Mouse (Mus musculus) lung, embryonic 16.5 days (tissue): ENCODE results near the gene Wdr24. TPM values are rescaled to one million over a fixed set of nuclear protein-coding genes. Genes with fewer than 3 reads are reported as not detected.

Experiments used
- ATAC-seq: fragments of 200-750 bp; cut with Nextera tagmentation; 2 replicates; pipeline ENCODE4 v1.8.0; 2017; ENCODE audit warnings: low read depth, mild to moderate bottlenecking, moderate library complexity
- H3K27ac ChIP-seq: fragments of 300-500 bp; sonication (generic); 2 replicates; pipeline ENCODE4 v1.5.1; 2014; ENCODE audit warnings: mild to moderate bottlenecking, control low read depth, low read length
- H3K27me3 ChIP-seq: fragments of 300-500 bp; sonication (generic); 2 replicates; pipeline ENCODE4 v1.6.1; 2014; ENCODE audit warnings: low read depth, low read length, mixed read lengths; ENCODE audit not compliant: control insufficient read depth, insufficient read depth
- H3K36me3 ChIP-seq: fragments of 300-500 bp; sonication (generic); 2 replicates; pipeline ENCODE4 v1.6.1; 2014; ENCODE audit warnings: low read length; ENCODE audit not compliant: control insufficient read depth, insufficient read depth
- H3K4me1 ChIP-seq: fragments of 300-500 bp; sonication (generic); replicated peaks from 2 replicates; pipeline ENCODE4 v1.6.1; 2014; ENCODE audit warnings: low read length, mixed read lengths; ENCODE audit not compliant: control insufficient read depth, insufficient read depth
- H3K4me2 ChIP-seq: fragments of 300-500 bp; sonication (generic); 2 replicates; pipeline ENCODE4 v1.6.1; 2014; ENCODE audit warnings: low read depth, low read length, control low read depth
- H3K4me3 ChIP-seq: fragments of 300-500 bp; sonication (generic); 2 replicates; pipeline ENCODE4 v1.5.1; 2014; ENCODE audit warnings: mild to moderate bottlenecking, low read length, control low read depth
- H3K9ac ChIP-seq: fragments of 300-500 bp; sonication (generic); 2 replicates; pipeline ENCODE4 v1.6.1; 2014; ENCODE audit warnings: low read length, control low read depth
- H3K9me3 ChIP-seq: fragments of 300-500 bp; sonication (generic); 2 replicates; pipeline ENCODE4 v1.6.1; 2016; ENCODE audit warnings: low read length; ENCODE audit not compliant: control insufficient read depth
- WGBS: fragments of 180-500 bp; shearing (Covaris S2); extraction: QIAGEN DNeasy Blood & Tissue Kit; methylation state at CpG from one replicate; pipeline ENCODE4 v1.1.7; 2014; 5-methylcytosine and 5-hydroxymethylcytosine counted together
- polyA plus RNA-seq: library from polyadenylated mRNA; unstranded; fragments of >200 nt; fragmentation: Nextera tagmentation; extraction: Ambion mirVana; gene quantifications from 2 replicates; pipeline ENCODE4 v1.2.1, GENCODE M21; 2015

Wdr24 gene
- polyA plus RNA-seq, 1 experiment from 2014 or later, result 28.5 TPM

- 22% methylated on average over 19 of the region's 19 CpGs for WGBS
- peak overlapping the region; percentile 96 for H3K4me3 ChIP-seq
- peak overlapping the region; percentile 94 for H3K4me2 ChIP-seq
- H3K4me1 ChIP-seq, result peaks cover 35% of the 10 kb centered on the region
- peak; percentile 13; the same call in 1 of the 2 replicates for ATAC-seq
- H3K27me3 ChIP-seq, result no peaks in the 10 kb centered on the region
- peak overlapping the region; percentile 89 for H3K9ac ChIP-seq
- H3K27ac ChIP-seq, result peak overlapping the region; percentile 99
- H3K36me3 ChIP-seq, result peaks cover 19% of the 10 kb centered on the region; the same call in 1 of the 2 replicates
- H3K9me3 ChIP-seq, result no peaks in the 10 kb centered on the region
These were observed 32.0 kb upstream of the Wdr24 start for GRCm38 (mm10) chr17:25791320-25791842.

- peak overlapping the region; percentile 94 for H3K4me2 ChIP-seq
- peaks cover 35% of the 10 kb centered on the region for H3K4me1 ChIP-seq
- H3K27ac ChIP-seq, result peak overlapping the region; percentile 99
- under 1% methylated on average over 45 of the region's 45 CpGs for WGBS
- ATAC-seq, result peak; percentile 71
- no peaks in the 10 kb centered on the region for H3K9me3 ChIP-seq
- no peaks in the 10 kb centered on the region for H3K27me3 ChIP-seq
- peaks cover 19% of the 10 kb centered on the region; the same call in 1 of the 2 replicates for H3K36me3 ChIP-seq
- H3K4me3 ChIP-seq, result peak overlapping the region; percentile 96
- peak overlapping the region; percentile 89 for H3K9ac ChIP-seq
These were observed 31.4 kb upstream of the Wdr24 start for GRCm38 (mm10) chr17:25791843-25792527.

GRCm38 (mm10) chr17:25792615-25793014 is 30.8 kb upstream of the Wdr24 start, which contains the start of gene Fam173a:
Gene Fam173a, minus strand, starts transcription at chr17:25792901.
- H3K4me1 ChIP-seq, result peaks cover 41% of the 10 kb centered on the region
- H3K9ac ChIP-seq, result peak within 1 kb of the TSS; percentile 89
- peak within 1 kb of the TSS; percentile 99 for H3K27ac ChIP-seq

GRCm38 (mm10) chr17:25794197-25794596 is 29.2 kb upstream of the Wdr24 start:
- 66% methylated on average over 13 of the region's 13 CpGs for WGBS
- Histone ChIP-seq H3K4me3 (no peak overlapping the region), H3K4me2 (no peak overlapping the region), H3K4me1 (peaks cover 42% of the 10 kb centered on the region), H3K36me3 (peaks cover 7% of the 10 kb centered on the region; the same call in 1 of the 2 replicates), H3K9me3 (no peaks in the 10 kb centered on the region), H3K9ac (no peak overlapping the region), H3K27me3 (no peaks in the 10 kb centered on the region), H3K27ac (peak overlapping the region; percentile 37; the same call in 1 of the 2 replicates)
- no peak for ATAC-seq

More at GRCm38 (mm10) chr17:25792615-25793014, 30.8 kb upstream of the Wdr24 start, which contains the start of gene Fam173a:
- H3K4me2 ChIP-seq, result peak within 1 kb of the TSS; percentile 94
- no peaks in the 10 kb centered on the region for H3K27me3 ChIP-seq
- H3K36me3 ChIP-seq, result peaks cover 16% of the 10 kb centered on the region; the same call in 1 of the 2 replicates
- ATAC-seq, result peak; percentile 89
- under 1% methylated on average over 14 of the region's 14 CpGs for WGBS
- peak within 1 kb of the TSS; percentile 96 for H3K4me3 ChIP-seq
- H3K9me3 ChIP-seq, result no peaks in the 10 kb centered on the region

DNA sequence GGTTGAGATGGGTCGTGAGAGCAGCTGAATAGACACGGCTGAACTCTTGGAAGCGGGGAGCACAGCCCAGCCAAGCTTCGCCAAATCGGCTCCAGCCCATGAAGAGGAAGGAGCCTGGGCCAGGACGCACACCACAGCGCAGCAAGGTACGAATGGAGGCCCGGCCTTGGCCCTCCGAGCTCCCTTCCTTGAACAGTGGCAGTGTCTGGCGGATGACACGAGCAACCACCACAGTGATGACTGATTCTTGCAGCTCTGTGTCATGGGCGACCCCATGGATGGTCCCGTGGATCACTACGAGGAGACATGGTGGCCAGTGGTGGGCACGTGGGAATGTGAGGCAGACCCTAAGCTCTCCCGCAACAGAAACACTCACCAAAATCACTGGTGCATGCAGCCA is 28.4 kb upstream of the Wdr24 start:
- no peak overlapping the region for H3K27ac ChIP-seq
- H3K9me3 ChIP-seq, result no peaks in the 10 kb centered on the region
- no peaks in the 10 kb centered on the region for H3K36me3 ChIP-seq
- no peak for ATAC-seq
- no peaks in the 10 kb centered on the region for H3K27me3 ChIP-seq
- no peak overlapping the region for H3K4me3 ChIP-seq
- H3K4me2 ChIP-seq, result peak overlapping the region; percentile 87
- WGBS, result 87% methylated on average over 17 of the region's 17 CpGs
- no peak overlapping the region for H3K9ac ChIP-seq
- peaks cover 42% of the 10 kb centered on the region for H3K4me1 ChIP-seq

GRCm38 (mm10) chr17:25795609-25796092 is 27.8 kb upstream of the Wdr24 start, which contains the start of gene AC134908.4:
Gene AC134908.4, minus strand, starts transcription at chr17:25795659.
- H3K4me1 ChIP-seq, result peaks cover 42% of the 10 kb centered on the region
- peak within 1 kb of the TSS; percentile 79 for H3K4me3 ChIP-seq
- H3K27me3 ChIP-seq, result no peaks in the 10 kb centered on the region
- H3K36me3 ChIP-seq, result no peaks in the 10 kb centered on the region
- no peaks in the 10 kb centered on the region for H3K9me3 ChIP-seq
- peak within 1 kb of the TSS; percentile 87 for H3K4me2 ChIP-seq
- 24% methylated on average over 6 of the region's 6 CpGs for WGBS
- no peak for ATAC-seq
- peak within 1 kb of the TSS; percentile 2; the same call in 1 of the 2 replicates for H3K27ac ChIP-seq
- peak within 1 kb of the TSS; percentile 77 for H3K9ac ChIP-seq

GRCm38 (mm10) chr17:25796211-25796771 is 27.1 kb upstream of the Wdr24 start:
- H3K9ac ChIP-seq, result peak overlapping the region; percentile 77
- WGBS, result under 1% methylated on average over 37 of the region's 37 CpGs
- H3K27ac ChIP-seq, result peak overlapping the region; percentile 2; the same call in 1 of the 2 replicates
- peak overlapping the region; percentile 79 for H3K4me3 ChIP-seq
- no peaks in the 10 kb centered on the region for H3K36me3 ChIP-seq
- H3K4me1 ChIP-seq, result peaks cover 36% of the 10 kb centered on the region
- peak overlapping the region; percentile 87 for H3K4me2 ChIP-seq
- H3K9me3 ChIP-seq, result no peaks in the 10 kb centered on the region
- H3K27me3 ChIP-seq, result no peaks in the 10 kb centered on the region
- ATAC-seq, result 0 out of 2 replicates have a peak, but pooled peaks have one; percentile 3

DNA sequence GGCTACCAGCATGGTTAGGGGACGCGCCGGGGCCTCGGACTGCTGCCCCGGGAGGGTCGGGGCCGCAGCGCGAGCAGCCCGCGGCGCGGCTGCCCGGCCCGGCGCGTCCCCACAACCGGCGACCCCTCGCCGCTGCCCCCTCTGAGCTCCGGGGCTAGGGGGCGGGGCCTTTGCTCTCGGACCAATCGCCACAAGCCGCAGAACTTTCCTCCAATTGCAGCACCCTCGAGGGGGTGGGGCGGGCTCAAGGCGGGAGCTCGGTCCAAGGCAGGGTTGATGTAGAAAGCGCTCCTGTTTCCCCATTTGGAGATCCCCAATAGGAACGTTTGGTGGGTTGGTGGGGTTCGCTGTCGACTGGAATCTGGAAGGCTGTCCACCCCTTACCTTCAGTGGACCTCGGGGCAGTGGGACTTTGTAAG is 26.5 kb upstream of the Wdr24 start, which contains the start of gene Metrn:
Metrn (minus strand) TSS at position 186 of the 419 bp plus-strand sequence.
- peak within 1 kb of the TSS; percentile 2; the same call in 1 of the 2 replicates for H3K27ac ChIP-seq
- ATAC-seq, result peak; percentile 86
- under 1% methylated on average over 32 of the region's 35 CpGs for WGBS

More for the DNA sequence above, 26.5 kb upstream of the Wdr24 start, which contains the start of gene Metrn:
- Histone ChIP-seq H3K4me1 (peaks cover 33% of the 10 kb centered on the region), H3K4me3 (peak within 1 kb of the TSS; percentile 79), H3K9me3 (no peaks in the 10 kb centered on the region), H3K36me3 (no peaks in the 10 kb centered on the region), H3K27me3 (no peaks in the 10 kb centered on the region), H3K9ac (peak within 1 kb of the TSS; percentile 77), H3K4me2 (peak within 1 kb of the TSS; percentile 87)
